Mouse (Mus musculus) heart, postnatal 4 days (tissue): ENCODE measurements around the gene Efcab10. TPM values are rescaled to one million over a fixed set of nuclear protein-coding genes. Genes with fewer than 3 reads are reported as not detected.
A peak's percentile ranks its signal among the peaks of the same experiment; 100 is the strongest.

Experiments
- DNase-seq: peaks from one replicate; pipeline ENCODE4 v3.0.0; 2021
- total RNA-seq, 2 experiments: library from RNA; stranded (reverse); gene quantifications; 2 replicates each; pipeline ENCODE4 v1.2.3; 2021

Efcab10 gene
- not detected for total RNA-seq

GRCm38 (mm10) chr12:33394804-33395623, at the start of gene Efcab10:
Gene Efcab10, plus strand, starts transcription at chr12:33394854.
- DNase-seq: peak; percentile 13

GRCm38 (mm10) chr12:33344970-33345772, 49.5 kb upstream of the Efcab10 start:
- no peak for DNase-seq

- no peak for DNase-seq
These were observed 48.8 kb upstream of the Efcab10 start for GRCm38 (mm10) chr12:33345773-33346435.

- DNase-seq: no peak
These were observed 42.0 kb upstream of the Efcab10 start for GRCm38 (mm10) chr12:33352671-33353070.

GRCm38 (mm10) chr12:33358345-33358744, 36.3 kb upstream of the Efcab10 start:
- DNase-seq: no peak

GRCm38 (mm10) chr12:33359209-33359608, 35.4 kb upstream of the Efcab10 start:
- no peak for DNase-seq

GRCm38 (mm10) chr12:33359878-33360482, 34.7 kb upstream of the Efcab10 start:
- DNase-seq: no peak

- peak; percentile 86 for DNase-seq
These were observed 33.9 kb upstream of the Efcab10 start for GRCm38 (mm10) chr12:33360729-33361128.

GRCm38 (mm10) chr12:33364511-33364910, 30.1 kb upstream of the Efcab10 start:
- DNase-seq: no peak

GRCm38 (mm10) chr12:33365133-33365532, 29.5 kb upstream of the Efcab10 start:
- DNase-seq: no peak

- no peak for DNase-seq
These were observed 25.1 kb upstream of the Efcab10 start for GRCm38 (mm10) chr12:33369555-33369954.

GRCm38 (mm10) chr12:33379624-33380445, 14.8 kb upstream of the Efcab10 start:
- DNase-seq: peak; percentile 83

- peak; percentile 72 for DNase-seq
These were observed 5.8 kb upstream of the Efcab10 start for GRCm38 (mm10) chr12:33388842-33389241.

- DNase-seq: no peak
These were observed 3.7 kb upstream of the Efcab10 start for GRCm38 (mm10) chr12:33390844-33391560.

GRCm38 (mm10) chr12:33403265-33403693, 8.6 kb downstream of the Efcab10 start:
- no peak for DNase-seq

- no peak for DNase-seq
These were observed 10.3 kb downstream of the Efcab10 start for GRCm38 (mm10) chr12:33404996-33405395.

- no peak for DNase-seq
These were observed 10.9 kb downstream of the Efcab10 start for GRCm38 (mm10) chr12:33405398-33406026.

GRCm38 (mm10) chr12:33411580-33412151, 17.0 kb downstream of the Efcab10 start:
- DNase-seq: no peak

GRCm38 (mm10) chr12:33424329-33424728, 29.7 kb downstream of the Efcab10 start:
- peak; percentile 49 for DNase-seq

GRCm38 (mm10) chr12:33427293-33427692, 32.6 kb downstream of the Efcab10 start:
- no peak for DNase-seq
